Mouse (Mus musculus) liver, adult 2 months (tissue): ENCODE data around the gene Naa40.

Source experiments
- CTCF ChIP-seq: fragments of 200-500 bp; IDR thresholded peaks from 2 replicates; pipeline ENCODE4 v1.5.1; 2011; ENCODE audit warnings: low read depth, low read length, control low read depth
- POLR2A ChIP-seq: fragments of 200-500 bp; IDR thresholded peaks from 2 replicates; pipeline ENCODE4 v1.6.1; 2011; ENCODE audit warnings: low read length, control low read depth; ENCODE audit not compliant: insufficient read depth; ENCODE audit errors: extremely low read depth

DNA sequence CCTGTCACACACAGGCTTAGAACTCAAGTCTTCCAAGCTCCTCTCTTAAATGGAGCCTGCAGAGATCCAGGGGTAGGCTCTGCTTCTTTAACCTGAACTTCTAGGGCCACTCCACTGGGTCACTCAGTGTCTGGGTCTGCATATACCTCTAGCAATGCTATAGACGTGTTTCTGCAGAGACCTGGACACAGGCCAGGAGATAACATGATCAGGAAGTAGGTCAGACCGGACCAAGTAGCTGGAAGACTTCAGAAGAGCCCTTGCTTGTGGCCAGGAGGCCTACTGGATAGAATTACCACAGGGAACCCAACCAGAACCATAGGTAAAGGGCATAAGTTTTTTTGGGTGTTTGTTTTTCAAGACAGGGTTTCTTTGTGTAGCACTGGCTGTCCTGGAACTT lies 48.8 kb upstream of the Naa40 start:
- no peak for TF ChIP-seq CTCF
- TF ChIP-seq POLR2A, result no peak
